Mouse (Mus musculus): ENCODE results near the gene Irgm2. TPM values are rescaled to one million over a fixed set of nuclear protein-coding genes. Genes with fewer than 3 reads are reported as not detected.

Gene Irgm2
- polyA plus RNA-seq, 1 experiment from 2014 or later = 2.4 TPM

DNA sequence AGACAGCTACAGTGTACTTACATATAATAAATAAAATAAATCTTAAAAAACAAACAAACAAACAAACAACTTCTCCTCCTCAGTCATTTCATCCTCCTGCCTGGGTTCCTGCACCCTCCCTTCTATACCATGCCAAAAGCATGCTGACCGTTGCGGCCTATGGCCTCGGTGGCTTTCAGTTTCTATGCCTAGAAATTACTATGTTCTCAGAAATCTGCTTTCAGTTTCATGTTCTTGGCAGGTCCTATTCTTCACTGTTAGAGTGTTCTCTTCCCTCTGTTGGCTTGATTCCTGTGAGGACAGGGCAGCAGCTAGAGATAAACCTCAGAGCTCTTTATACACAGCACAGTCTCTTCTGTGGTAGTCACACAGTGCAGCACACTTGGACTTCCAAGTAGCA lies 15.8 kb upstream of the Irgm2 start:
- 89% methylated on average over 3 of the region's 3 CpGs for WGBS
- no peaks in the 10 kb centered on the region for H3K27me3 ChIP-seq
- H3K4me2 ChIP-seq = no peak overlapping the region
- H3K4me3 ChIP-seq (replicated peaks) = no peak overlapping the region
- H3K9ac ChIP-seq = no peak overlapping the region
- no peak overlapping the region for H3K27ac ChIP-seq
- H3K4me1 ChIP-seq = no peaks in the 10 kb centered on the region
- ATAC-seq (replicated peaks; ENCODE audit: low FRiP score) = no peak
- H3K9me3 ChIP-seq (replicated peaks) = no peaks in the 10 kb centered on the region
- H3K36me3 ChIP-seq = peaks cover 17% of the 10 kb centered on the region

DNA sequence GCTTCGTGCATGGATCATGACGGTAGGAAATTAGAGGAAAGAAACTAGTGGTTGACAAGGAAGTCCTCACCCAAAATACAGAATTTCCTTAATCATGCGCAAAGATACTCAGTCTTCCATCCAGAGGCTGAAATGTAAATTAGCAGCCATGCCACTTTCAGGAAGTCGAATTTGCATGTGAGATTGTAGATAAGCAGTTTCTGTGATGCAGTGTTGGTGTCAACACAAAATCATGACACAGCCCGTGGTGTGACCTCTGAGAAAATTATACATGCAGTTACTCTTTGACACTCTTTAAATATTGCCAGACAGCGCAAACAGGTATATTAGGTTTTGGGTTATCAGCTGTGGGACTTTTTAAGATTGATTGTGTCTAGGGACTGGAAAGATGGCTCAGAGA lies 9.7 kb upstream of the Irgm2 start:
- Histone ChIP-seq H3K4me3 (replicated peaks) (no peak overlapping the region), H3K4me2 (no peak overlapping the region), H3K4me1 (peaks cover 11% of the 10 kb centered on the region), H3K36me3 (no peaks in the 10 kb centered on the region), H3K9ac (no peak overlapping the region), H3K9me3 (replicated peaks) (no peaks in the 10 kb centered on the region), H3K27me3 (no peaks in the 10 kb centered on the region), H3K27ac (no peak overlapping the region)
- ATAC-seq (replicated peaks; ENCODE audit: low FRiP score) = no peak
- WGBS = 89% methylated on average over 6 of the region's 6 CpGs

- H3K27ac ChIP-seq = peak overlapping the region; percentile 37; the same call in 1 of the 2 replicates
- no peak overlapping the region for H3K4me3 ChIP-seq (replicated peaks)
- WGBS = 78% methylated on average over 3 of the region's 3 CpGs
- peaks cover 18% of the 10 kb centered on the region for H3K4me1 ChIP-seq
- H3K4me2 ChIP-seq = no peak overlapping the region
- no peak overlapping the region for H3K9ac ChIP-seq
- no peaks in the 10 kb centered on the region for H3K36me3 ChIP-seq
- H3K9me3 ChIP-seq (replicated peaks) = no peaks in the 10 kb centered on the region
- H3K27me3 ChIP-seq = no peaks in the 10 kb centered on the region
- ATAC-seq (replicated peaks; ENCODE audit: low FRiP score) = no peak
Observed at GRCm38 (mm10) chr11:58193326-58193725, 6.1 kb upstream of the Irgm2 start.

DNA sequence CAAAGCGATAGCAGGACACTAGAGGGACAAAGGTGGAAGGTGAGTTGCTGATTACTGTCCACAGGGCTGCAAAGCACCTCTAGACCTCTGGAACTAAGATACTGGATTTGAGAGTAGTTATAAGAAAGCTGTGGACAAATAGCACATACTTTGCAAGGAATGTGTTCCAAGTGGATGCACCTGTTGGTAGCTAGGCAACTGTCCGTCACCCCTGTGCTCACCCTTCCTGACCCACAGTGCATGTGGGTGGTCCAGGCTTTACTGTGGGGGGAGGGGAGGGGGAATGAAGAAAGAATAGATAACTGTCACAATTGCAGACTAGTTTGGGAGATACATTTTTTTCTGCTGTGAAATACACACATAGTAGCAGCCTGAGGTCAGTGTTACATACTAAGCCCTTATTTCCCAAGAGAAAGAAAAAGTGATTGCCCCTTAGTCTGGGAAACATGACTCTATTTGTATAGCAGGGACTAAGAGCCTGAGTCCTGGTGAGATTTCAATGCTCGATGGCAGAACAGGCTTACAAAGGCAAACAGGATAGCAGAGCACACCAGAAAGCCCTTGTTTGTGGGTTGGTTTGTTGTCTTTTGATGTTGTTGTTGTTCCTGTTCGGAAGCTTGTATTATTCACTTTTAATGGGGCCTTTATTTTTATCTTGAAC lies 5.4 kb upstream of the Irgm2 start:
- Histone ChIP-seq H3K4me2 (0 out of 2 replicates have a peak overlapping the region, but pooled peaks have one; percentile 1), H3K27me3 (no peaks in the 10 kb centered on the region), H3K9me3 (replicated peaks) (no peaks in the 10 kb centered on the region), H3K4me1 (peaks cover 18% of the 10 kb centered on the region), H3K27ac (peak overlapping the region; percentile 37; the same call in 1 of the 2 replicates), H3K36me3 (no peaks in the 10 kb centered on the region), H3K9ac (no peak overlapping the region), H3K4me3 (replicated peaks) (no peak overlapping the region)
- ATAC-seq (replicated peaks; ENCODE audit: low FRiP score) = no peak; the same call in 1 of the 2 replicates
- 48% methylated on average over 4 of the region's 4 CpGs for WGBS

- H3K9me3 ChIP-seq (replicated peaks) = no peaks in the 10 kb centered on the region
- H3K36me3 ChIP-seq = no peaks in the 10 kb centered on the region
- ATAC-seq (replicated peaks; ENCODE audit: low FRiP score) = no peak
- no peak overlapping the region for H3K9ac ChIP-seq
- peak overlapping the region; percentile 69 for H3K4me3 ChIP-seq (replicated peaks)
- H3K27ac ChIP-seq = no peak overlapping the region
- H3K4me2 ChIP-seq = peak overlapping the region; percentile 62
- WGBS = 88% methylated on average over 4 of the region's 4 CpGs
- peaks cover 13% of the 10 kb centered on the region for H3K4me1 ChIP-seq
- no peaks in the 10 kb centered on the region for H3K27me3 ChIP-seq
Observed at GRCm38 (mm10) chr11:58198663-58199062, 755 bp upstream of the Irgm2 start.

- H3K4me2 ChIP-seq = no peak overlapping the region
- no peaks in the 10 kb centered on the region for H3K36me3 ChIP-seq
- WGBS = 92% methylated on average over 4 of the region's 4 CpGs
- H3K4me1 ChIP-seq = 0 out of 2 replicates have a peak, but pooled peaks cover 5% of the 10 kb centered on the region
- no peak overlapping the region for H3K27ac ChIP-seq
- no peak overlapping the region for H3K9ac ChIP-seq
- no peaks in the 10 kb centered on the region for H3K9me3 ChIP-seq (replicated peaks)
- no peak overlapping the region for H3K4me3 ChIP-seq (replicated peaks)
- no peak for ATAC-seq (replicated peaks; ENCODE audit: low FRiP score)
- H3K27me3 ChIP-seq = no peaks in the 10 kb centered on the region
Observed at GRCm38 (mm10) chr11:58200226-58200625, 808 bp downstream of the Irgm2 start.

GRCm38 (mm10) chr11:58201052-58201451 lies 1.6 kb downstream of the Irgm2 start:
- Histone ChIP-seq H3K9ac (no peak overlapping the region), H3K4me2 (no peak overlapping the region), H3K9me3 (replicated peaks) (no peaks in the 10 kb centered on the region), H3K4me3 (replicated peaks) (no peak overlapping the region), H3K36me3 (no peaks in the 10 kb centered on the region), H3K4me1 (no peaks in the 10 kb centered on the region), H3K27me3 (no peaks in the 10 kb centered on the region), H3K27ac (no peak overlapping the region)
- WGBS = 88% methylated on average over 12 of the region's 12 CpGs
- ATAC-seq (replicated peaks; ENCODE audit: low FRiP score) = no peak

DNA sequence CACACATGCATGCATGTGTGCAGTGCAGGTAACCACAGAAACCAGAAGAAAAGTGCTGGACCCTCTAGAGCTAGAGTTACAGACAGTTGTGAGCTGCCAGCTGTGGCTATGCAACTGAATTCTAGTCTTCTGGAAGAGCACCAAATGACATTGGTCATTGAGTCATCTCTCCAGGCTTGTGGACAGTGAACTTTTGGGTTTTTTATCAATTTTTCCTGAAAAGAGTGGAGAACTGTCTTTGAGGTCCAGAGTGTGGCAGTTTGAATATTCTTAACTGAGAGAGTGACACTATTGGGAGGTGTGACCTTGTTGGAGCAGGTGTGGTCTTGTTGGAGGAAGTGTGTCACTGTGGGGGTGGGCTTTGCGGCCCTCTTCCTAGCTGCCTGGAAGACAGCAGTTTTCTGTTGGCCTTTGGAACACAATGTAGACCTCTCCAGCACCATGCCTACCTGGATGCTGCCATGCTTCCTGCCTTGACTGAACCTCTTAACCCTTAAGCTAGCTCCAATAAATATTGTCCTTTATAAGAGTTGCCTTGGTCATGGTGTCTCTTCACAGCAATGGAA lies 11.0 kb downstream of the Irgm2 start:
- no peaks in the 10 kb centered on the region for H3K36me3 ChIP-seq
- H3K9me3 ChIP-seq (replicated peaks) = no peaks in the 10 kb centered on the region
- H3K4me3 ChIP-seq (replicated peaks) = no peak overlapping the region
- no peak overlapping the region for H3K4me2 ChIP-seq
- H3K27me3 ChIP-seq = no peaks in the 10 kb centered on the region
- H3K9ac ChIP-seq = no peak overlapping the region
- peaks cover 9% of the 10 kb centered on the region for H3K4me1 ChIP-seq
- ATAC-seq (replicated peaks; ENCODE audit: low FRiP score) = no peak
- WGBS = 91% methylated on average over 1 of the region's 1 CpGs
- H3K27ac ChIP-seq = no peak overlapping the region

GRCm38 (mm10) chr11:58211062-58211681 lies 11.8 kb downstream of the Irgm2 start:
- no peak overlapping the region for H3K27ac ChIP-seq
- H3K9ac ChIP-seq = no peak overlapping the region
- H3K4me2 ChIP-seq = peak overlapping the region; percentile 5; the same call in 1 of the 2 replicates
- H3K27me3 ChIP-seq = no peaks in the 10 kb centered on the region
- H3K9me3 ChIP-seq (replicated peaks) = no peaks in the 10 kb centered on the region
- no peak overlapping the region for H3K4me3 ChIP-seq (replicated peaks)
- no peaks in the 10 kb centered on the region for H3K36me3 ChIP-seq
- peaks cover 9% of the 10 kb centered on the region for H3K4me1 ChIP-seq
- WGBS = 25% methylated on average over 9 of the region's 9 CpGs
- ATAC-seq (replicated peaks; ENCODE audit: low FRiP score) = no peak

- H3K9ac ChIP-seq = no peak overlapping the region
- peak overlapping the region; percentile 5; the same call in 1 of the 2 replicates for H3K4me2 ChIP-seq
- 19% methylated on average over 2 of the region's 2 CpGs for WGBS
- no peaks in the 10 kb centered on the region for H3K27me3 ChIP-seq
- H3K27ac ChIP-seq = no peak overlapping the region
- no peaks in the 10 kb centered on the region for H3K9me3 ChIP-seq (replicated peaks)
- H3K4me3 ChIP-seq (replicated peaks) = no peak overlapping the region
- peaks cover 9% of the 10 kb centered on the region for H3K4me1 ChIP-seq
- H3K36me3 ChIP-seq = no peaks in the 10 kb centered on the region
- no peak for ATAC-seq (replicated peaks; ENCODE audit: low FRiP score)
Observed at GRCm38 (mm10) chr11:58211682-58212067, 12.3 kb downstream of the Irgm2 start.

GRCm38 (mm10) chr11:58213673-58214342 lies 14.4 kb downstream of the Irgm2 start:
- Histone ChIP-seq H3K9me3 (replicated peaks) (no peaks in the 10 kb centered on the region), H3K9ac (no peak overlapping the region), H3K4me2 (0 out of 2 replicates have a peak overlapping the region, but pooled peaks have one; percentile 62), H3K27ac (no peak overlapping the region), H3K4me1 (peaks cover 9% of the 10 kb centered on the region), H3K4me3 (replicated peaks) (no peak overlapping the region; the same call in 1 of the 2 replicates), H3K27me3 (no peaks in the 10 kb centered on the region), H3K36me3 (no peaks in the 10 kb centered on the region)
- 80% methylated on average over 7 of the region's 7 CpGs for WGBS
- ATAC-seq (replicated peaks; ENCODE audit: low FRiP score) = no peak
